Mouse (Mus musculus): ENCODE results near the gene Flt3.

DNA sequence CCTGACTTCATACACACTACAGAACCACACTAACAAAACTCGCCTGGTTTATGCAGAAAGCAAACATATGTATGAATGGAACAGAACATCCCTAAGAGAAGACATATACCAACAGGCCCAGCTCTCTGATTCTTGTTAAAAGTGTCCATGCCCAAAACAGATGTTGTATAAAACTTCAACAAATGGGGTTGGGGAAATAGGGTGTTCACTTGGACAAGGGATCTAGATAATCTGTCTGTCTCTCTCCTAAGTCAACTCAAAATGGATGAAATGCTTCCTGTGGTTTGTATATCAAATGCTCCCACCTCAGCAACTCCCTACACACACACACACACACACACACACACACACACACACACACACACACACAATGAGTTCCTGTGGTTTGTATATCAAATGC is 17.7 kb upstream of the Flt3 start:
- no peak for TF ChIP-seq CTCF (IDR thresholded peaks at IDR 0.05; ENCODE audit: extremely low read depth, insufficient read length, insufficient replicate concordance, low read depth, low read length)
- TF ChIP-seq POLR2A (IDR thresholded peaks at IDR 0.05; ENCODE audit: low read depth, low read length): no peak
